Comparison of ENCODE assay signal across 11 mouse cellular contexts in genomic region chr3:131471836-131472235, GRCm38 (mm10). TPM values are rescaled to one million over a fixed set of nuclear protein-coding genes. Genes with fewer than 3 reads are reported as not detected.
DNase-seq lines count a peak whose midpoint lies in the region; ATAC-seq and TF ChIP-seq lines count a peak whose summit lies in the region.
"Had no signal": no experiment of that assay in that cellular context is flagged by ENCODE, and none has a peak within 500 bp of the region (broad histone marks: within the 10 kb centered on the region; RNA-seq: fewer than 3 reads in every experiment).

No protein-coding gene starts in this region.

- H3K9ac ChIP-seq in kidney, embryonic 14.5 days (ENCODE audit: low read depth, low read length) = no peak overlapping the region
- no peak overlapping the region for H3K9ac ChIP-seq in forebrain, postnatal 0 days
- no peak overlapping the region for H3K9ac ChIP-seq in midbrain, embryonic 14.5 days (replicated peaks; ENCODE audit: low read length)
- H3K9ac ChIP-seq: heart, embryonic 15.5 days had no signal

- TF ChIP-seq CTCF in Patski (IDR thresholded peaks at IDR 0.05) = peak; percentile 57
- peak; percentile 15; the same call in 1 of the 2 replicates for TF ChIP-seq CTCF in forebrain, postnatal 0 days (IDR thresholded peaks at IDR 0.05; ENCODE audit: low read depth)

- H3K4me2 ChIP-seq in kidney, embryonic 14.5 days (replicated peaks; ENCODE audit: low read depth, low read length) = no peak overlapping the region
- H3K4me2 ChIP-seq in forebrain, postnatal 0 days (ENCODE audit: low read depth) = no peak overlapping the region
- no peak overlapping the region for H3K4me2 ChIP-seq in midbrain, embryonic 14.5 days (ENCODE audit: low read length)
- H3K4me2 ChIP-seq: heart, embryonic 15.5 days had no signal

- CTCF ChIA-PET in Patski (lab: Charles Lee) = interaction anchor here (0.7 to 1.3 kb wide), 4 partner anchors 14 to 124 kb away, joined by 3 to 4 read pairs (median 3); no protein-coding TSS in a partner anchor

- H3K9me3 ChIP-seq in kidney, embryonic 14.5 days (ENCODE audit: control insufficient read depth, low read length) = no peaks in the 10 kb centered on the region
- no peaks in the 10 kb centered on the region for H3K9me3 ChIP-seq in forebrain, postnatal 0 days (ENCODE audit: low read length)
- H3K9me3 ChIP-seq in midbrain, embryonic 14.5 days (ENCODE audit: control insufficient read depth, low read length) = no peaks in the 10 kb centered on the region
- H3K9me3 ChIP-seq: heart, embryonic 15.5 days had no signal

- WGBS in kidney, embryonic 14.5 days = 53% methylated on average over 6 of the region's 6 CpGs
- 32% methylated on average over 6 of the region's 6 CpGs for WGBS in forebrain, postnatal 0 days
- 40% methylated on average over 6 of the region's 6 CpGs for whole genome bisulfite sequencing in midbrain, embryonic 14.5 days

- no peak for DNase-seq in kidney, postnatal 10 days
- no peak for DNase-seq in Patski (ENCODE audit: low read depth, low spot score)
- no peak for DNase-seq in forebrain, postnatal 0 days
- DNase-seq in midbrain, embryonic 14.5 days = peak; percentile 62
- no peak for DNase-seq in adrenal gland, adult 8-10 months

- POLR2A ChIA-PET in Patski (lab: Charles Lee) = no interaction called here

- H3K27me3 ChIP-seq in kidney, embryonic 14.5 days (ENCODE audit: control insufficient read depth, insufficient read depth, low read length) = no peaks in the 10 kb centered on the region
- no peaks in the 10 kb centered on the region for H3K27me3 ChIP-seq in Patski
- H3K27me3 ChIP-seq in forebrain, postnatal 0 days (ENCODE audit: insufficient read depth, low read length) = no peaks in the 10 kb centered on the region
- H3K27me3 ChIP-seq in midbrain, embryonic 14.5 days (ENCODE audit: control insufficient read depth, insufficient read depth, low read length) = no peaks in the 10 kb centered on the region
- H3K27me3 ChIP-seq: heart, embryonic 15.5 days had no signal

- H3K4me1 ChIP-seq in kidney, embryonic 14.5 days (ENCODE audit: control insufficient read depth, insufficient read depth, low read length) = peaks cover 6% of the 10 kb centered on the region; the same call in 1 of the 2 replicates
- H3K4me1 ChIP-seq in forebrain, postnatal 0 days (ENCODE audit: insufficient read depth) = no peaks in the 10 kb centered on the region
- H3K4me1 ChIP-seq in midbrain, embryonic 14.5 days (ENCODE audit: control insufficient read depth, insufficient read depth, low read length) = peaks cover 6% of the 10 kb centered on the region; the same call in 1 of the 2 replicates
- H3K4me1 ChIP-seq: heart, embryonic 15.5 days had no signal

- H3K27ac ChIP-seq in kidney, embryonic 14.5 days (ENCODE audit: low read depth, low read length) = no peak overlapping the region
- H3K27ac ChIP-seq in forebrain, postnatal 0 days (ENCODE audit: low read depth, low read length) = no peak overlapping the region
- H3K27ac ChIP-seq in midbrain, embryonic 14.5 days (replicated peaks; ENCODE audit: low read depth, low read length) = no peak overlapping the region
- H3K27ac ChIP-seq: heart, embryonic 15.5 days had no signal

- in situ Hi-C loops in Patski (cut with MboI; ENCODE audit: low pct_unique_long_range_greater_than_20kb) = no loop called here

- no peak overlapping the region for H3K4me3 ChIP-seq in kidney, embryonic 14.5 days (ENCODE audit: low read length)
- no peak overlapping the region for H3K4me3 ChIP-seq in forebrain, postnatal 0 days (ENCODE audit: low read depth, low read length)
- H3K4me3 ChIP-seq in midbrain, embryonic 14.5 days (replicated peaks; ENCODE audit: low read depth, low read length) = no peak overlapping the region
- H3K4me3 ChIP-seq: erythroblast, embryonic 14.5 days; heart, embryonic 15.5 days had no signal

- 0 out of 2 replicates have a peak, but pooled peaks have one; percentile 40 for ATAC-seq in kidney, embryonic 14.5 days (ENCODE audit: low FRiP score, low TSS enrichment)
- no peak for ATAC-seq in Patski
- ATAC-seq in forebrain, postnatal 0 days = no peak
- peak; percentile 22; the same call in 1 of the 2 replicates for ATAC-seq in midbrain, embryonic 14.5 days (ENCODE audit: low FRiP score, low TSS enrichment)
- no peak for ATAC-seq in megakaryocyte progenitor cell, adult 5-6 weeks (replicated peaks; ENCODE audit: poor library complexity)
- no peak for ATAC-seq in megakaryocyte, adult 5-6 weeks (ENCODE audit: poor library complexity, severe bottlenecking)

- no peaks in the 10 kb centered on the region for H3K36me3 ChIP-seq in kidney, embryonic 14.5 days (ENCODE audit: control insufficient read depth, insufficient read depth, low read length)
- H3K36me3 ChIP-seq in forebrain, postnatal 0 days (ENCODE audit: insufficient read depth) = no peaks in the 10 kb centered on the region
- no peaks in the 10 kb centered on the region for H3K36me3 ChIP-seq in midbrain, embryonic 14.5 days (ENCODE audit: control insufficient read depth, insufficient read depth, low read length)
- H3K36me3 ChIP-seq: heart, embryonic 15.5 days had no signal

RNA-seq across cellular contexts. Expression of gene Sgms2, which starts 19.4 kb away (rescaled TPM):
- 8.9 and 12.5 TPM in 2 replicates for polyA plus RNA-seq in kidney, embryonic 14.5 days (2014; fragmentation: Nextera tagmentation; extraction: Ambion mirVana)
- 39.7 TPM for polyA plus RNA-seq in Patski (2021)
- 1.1 and 4.4 TPM in 2 replicates for total RNA-seq in forebrain, postnatal 0 days (2014; rRNA removed)
- polyA plus RNA-seq in forebrain, postnatal 0 days (2015; fragmentation: Nextera tagmentation; extraction: Ambion mirVana) = 0.72 and 2.1 TPM in 2 replicates
- 0.50 and 0.93 TPM in 2 replicates for polyA plus RNA-seq in midbrain, embryonic 14.5 days (2014; fragmentation: Nextera tagmentation; extraction: Ambion mirVana)
- 74.7 and 77.2 TPM in 2 replicates for total RNA-seq in megakaryocyte progenitor cell, adult 5-6 weeks (2015)
- 34.3 and 38.6 TPM in 2 replicates for total RNA-seq in megakaryocyte progenitor cell, adult 5-6 weeks (2017)
- total RNA-seq in adrenal gland, adult 8-10 months (2022) = 1 to 10 TPM; 3.6 to 9.6 (median 6.1) TPM
- total RNA-seq in megakaryocyte, adult 5-6 weeks (2015) = 55.2 and 67.1 TPM in 2 replicates
- 29.0 and 43.3 TPM in 2 replicates for total RNA-seq in megakaryocyte, adult 5-6 weeks (2017)
- total RNA-seq: megakaryocyte-erythroid progenitor cell, adult 5-6 weeks had no signal

Comparison
In these comparisons a context has a peak if more than half of its experiments do, and no peak if none do; other contexts are left out.
1. ATAC-seq: peak in kidney, embryonic 14.5 days (single experiment) and midbrain, embryonic 14.5 days (single experiment); none in Patski (single experiment), forebrain, postnatal 0 days (single experiment), megakaryocyte progenitor cell, adult 5-6 weeks (single experiment) and megakaryocyte, adult 5-6 weeks (single experiment).